Mouse (Mus musculus): Measurements from ENCODE around the gene Iqcc. TPM values are rescaled to one million over a fixed set of nuclear protein-coding genes. Genes with fewer than 3 reads are reported as not detected.

Gene Iqcc
- polyA plus RNA-seq, 1 experiment from 2014 or later, result 38.2 TPM

GRCm38 (mm10) chr4:129610472-129610871 is 8.4 kb downstream of the Iqcc start:
- WGBS, result 62% methylated on average over 4 of the region's 4 CpGs
- no peaks in the 10 kb centered on the region for H3K27me3 ChIP-seq (ENCODE audit: insufficient read depth, low read length)
- H3K9ac ChIP-seq (replicated peaks; ENCODE audit: low read length), result no peak overlapping the region
- H3K27ac ChIP-seq (ENCODE audit: low read length), result no peak overlapping the region
- H3K36me3 ChIP-seq (ENCODE audit: insufficient read depth, low read length), result peaks cover 28% of the 10 kb centered on the region
- no peaks in the 10 kb centered on the region for H3K4me1 ChIP-seq (ENCODE audit: insufficient read depth, low read length)
- H3K9me3 ChIP-seq (ENCODE audit: low read length), result no peaks in the 10 kb centered on the region
- H3K4me2 ChIP-seq (replicated peaks; ENCODE audit: low read depth, low read length), result no peak overlapping the region
- H3K4me3 ChIP-seq (ENCODE audit: low read length), result no peak overlapping the region
- ATAC-seq (ENCODE audit: low FRiP score, low TSS enrichment), result no peak

GRCm38 (mm10) chr4:129610026-129610425 is 8.9 kb downstream of the Iqcc start:
- no peak overlapping the region for H3K27ac ChIP-seq (ENCODE audit: low read length)
- H3K27me3 ChIP-seq (ENCODE audit: insufficient read depth, low read length), result no peaks in the 10 kb centered on the region
- H3K4me2 ChIP-seq (replicated peaks; ENCODE audit: low read depth, low read length), result no peak overlapping the region
- peaks cover 28% of the 10 kb centered on the region for H3K36me3 ChIP-seq (ENCODE audit: insufficient read depth, low read length)
- no peak overlapping the region for H3K9ac ChIP-seq (replicated peaks; ENCODE audit: low read length)
- no peaks in the 10 kb centered on the region for H3K4me1 ChIP-seq (ENCODE audit: insufficient read depth, low read length)
- H3K9me3 ChIP-seq (ENCODE audit: low read length), result no peaks in the 10 kb centered on the region
- ATAC-seq (ENCODE audit: low FRiP score, low TSS enrichment), result no peak
- no peak overlapping the region for H3K4me3 ChIP-seq (ENCODE audit: low read length)
- WGBS, result 73% methylated on average over 4 of the region's 4 CpGs

GRCm38 (mm10) chr4:129609139-129609631 is 9.7 kb downstream of the Iqcc start:
- ATAC-seq (ENCODE audit: low FRiP score, low TSS enrichment), result peak; percentile 24; the same call in 1 of the 2 replicates
- Histone ChIP-seq H3K36me3 (ENCODE audit: insufficient read depth, low read length) (peaks cover 37% of the 10 kb centered on the region), H3K4me2 (replicated peaks; ENCODE audit: low read depth, low read length) (no peak overlapping the region), H3K9ac (replicated peaks; ENCODE audit: low read length) (no peak overlapping the region), H3K9me3 (ENCODE audit: low read length) (no peaks in the 10 kb centered on the region), H3K27me3 (ENCODE audit: insufficient read depth, low read length) (no peaks in the 10 kb centered on the region), H3K4me1 (ENCODE audit: insufficient read depth, low read length) (no peaks in the 10 kb centered on the region), H3K4me3 (ENCODE audit: low read length) (no peak overlapping the region), H3K27ac (ENCODE audit: low read length) (no peak overlapping the region)
- WGBS, result 80% methylated on average over 12 of the region's 12 CpGs

GRCm38 (mm10) chr4:129608426-129609025 is 10.4 kb downstream of the Iqcc start:
- ATAC-seq (ENCODE audit: low FRiP score, low TSS enrichment), result peak; percentile 88
- Histone ChIP-seq H3K4me3 (ENCODE audit: low read length) (no peak overlapping the region), H3K4me2 (replicated peaks; ENCODE audit: low read depth, low read length) (no peak overlapping the region), H3K27me3 (ENCODE audit: insufficient read depth, low read length) (no peaks in the 10 kb centered on the region), H3K4me1 (ENCODE audit: insufficient read depth, low read length) (0 out of 2 replicates have a peak, but pooled peaks cover 2% of the 10 kb centered on the region), H3K9me3 (ENCODE audit: low read length) (no peaks in the 10 kb centered on the region), H3K27ac (ENCODE audit: low read length) (0 out of 2 replicates have a peak overlapping the region, but pooled peaks have one; percentile 27), H3K36me3 (ENCODE audit: insufficient read depth, low read length) (peaks cover 43% of the 10 kb centered on the region), H3K9ac (replicated peaks; ENCODE audit: low read length) (no peak overlapping the region)
- WGBS, result 34% methylated on average over 7 of the region's 7 CpGs

- peak within 1 kb of the TSS; percentile 51 for H3K27ac ChIP-seq (ENCODE audit: low read length)
- no peaks in the 10 kb centered on the region for H3K27me3 ChIP-seq (ENCODE audit: insufficient read depth, low read length)
- H3K9ac ChIP-seq (replicated peaks; ENCODE audit: low read length), result peak within 1 kb of the TSS; percentile 95
- H3K9me3 ChIP-seq (ENCODE audit: low read length), result no peaks in the 10 kb centered on the region
- ATAC-seq (ENCODE audit: low FRiP score, low TSS enrichment), result peak; percentile 93
- peaks cover 18% of the 10 kb centered on the region for H3K4me1 ChIP-seq (ENCODE audit: insufficient read depth, low read length)
- H3K36me3 ChIP-seq (ENCODE audit: insufficient read depth, low read length), result peaks cover 26% of the 10 kb centered on the region
- WGBS, result under 1% methylated on average over 67 of the region's 74 CpGs
- peak within 1 kb of the TSS; percentile 98 for H3K4me3 ChIP-seq (ENCODE audit: low read length)
- H3K4me2 ChIP-seq (replicated peaks; ENCODE audit: low read depth, low read length), result peak within 1 kb of the TSS; percentile 80
These were observed 18.4 kb downstream of the Iqcc start, which contains the start of the genes Eif3i and Tmem234 for GRCm38 (mm10) chr4:129600233-129601158. Eif3i (minus strand) TSS chr4:129600648. Tmem234 (plus strand) TSS chr4:129600668.

GRCm38 (mm10) chr4:129588865-129589264 is 30.0 kb downstream of the Iqcc start:
- no peak for ATAC-seq (ENCODE audit: low FRiP score, low TSS enrichment)
- no peaks in the 10 kb centered on the region for H3K27me3 ChIP-seq (ENCODE audit: insufficient read depth, low read length)
- no peak overlapping the region for H3K27ac ChIP-seq (ENCODE audit: low read length)
- H3K4me1 ChIP-seq (ENCODE audit: insufficient read depth, low read length), result peaks cover 13% of the 10 kb centered on the region
- no peaks in the 10 kb centered on the region for H3K9me3 ChIP-seq (ENCODE audit: low read length)
- H3K4me3 ChIP-seq (ENCODE audit: low read length), result no peak overlapping the region
- H3K36me3 ChIP-seq (ENCODE audit: insufficient read depth, low read length), result peaks cover 34% of the 10 kb centered on the region
- no peak overlapping the region for H3K9ac ChIP-seq (replicated peaks; ENCODE audit: low read length)
- WGBS, result 71% methylated on average over 4 of the region's 4 CpGs
- H3K4me2 ChIP-seq (replicated peaks; ENCODE audit: low read depth, low read length), result no peak overlapping the region

- peaks cover 17% of the 10 kb centered on the region for H3K36me3 ChIP-seq (ENCODE audit: insufficient read depth, low read length)
- ATAC-seq (ENCODE audit: low FRiP score, low TSS enrichment), result 0 out of 2 replicates have a peak, but pooled peaks have one; percentile 37
- H3K27ac ChIP-seq (ENCODE audit: low read length), result peak overlapping the region; percentile 58
These were observed 32.0 kb downstream of the Iqcc start for GRCm38 (mm10) chr4:129586943-129587342.

GRCm38 (mm10) chr4:129585773-129586172 is 33.1 kb downstream of the Iqcc start:
- peak overlapping the region; percentile 59 for H3K4me3 ChIP-seq (ENCODE audit: low read length)
- peaks cover 7% of the 10 kb centered on the region for H3K36me3 ChIP-seq (ENCODE audit: insufficient read depth, low read length)
- peak overlapping the region; percentile 84; the same call in 1 of the 2 replicates for H3K27ac ChIP-seq (ENCODE audit: low read length)
- H3K27me3 ChIP-seq (ENCODE audit: insufficient read depth, low read length), result no peaks in the 10 kb centered on the region
- ATAC-seq (ENCODE audit: low FRiP score, low TSS enrichment), result no peak
- no peaks in the 10 kb centered on the region for H3K9me3 ChIP-seq (ENCODE audit: low read length)
- peak overlapping the region; percentile 72 for H3K9ac ChIP-seq (replicated peaks; ENCODE audit: low read length)
- WGBS, result 63% methylated on average over 9 of the region's 9 CpGs
- peaks cover 13% of the 10 kb centered on the region for H3K4me1 ChIP-seq (ENCODE audit: insufficient read depth, low read length)
- H3K4me2 ChIP-seq (replicated peaks; ENCODE audit: low read depth, low read length), result peak overlapping the region; percentile 81

More at GRCm38 (mm10) chr4:129586943-129587342, 32.0 kb downstream of the Iqcc start:
- no peaks in the 10 kb centered on the region for H3K9me3 ChIP-seq (ENCODE audit: low read length)
- no peak overlapping the region for H3K4me3 ChIP-seq (ENCODE audit: low read length)
- WGBS, result 24% methylated on average over 1 of the region's 1 CpGs
- no peak overlapping the region for H3K9ac ChIP-seq (replicated peaks; ENCODE audit: low read length)
- peaks cover 13% of the 10 kb centered on the region for H3K4me1 ChIP-seq (ENCODE audit: insufficient read depth, low read length)
- H3K27me3 ChIP-seq (ENCODE audit: insufficient read depth, low read length), result no peaks in the 10 kb centered on the region
- no peak overlapping the region for H3K4me2 ChIP-seq (replicated peaks; ENCODE audit: low read depth, low read length)

GRCm38 (mm10) chr4:129584884-129585608 is 33.9 kb downstream of the Iqcc start:
- Histone ChIP-seq H3K27ac (ENCODE audit: low read length) (peak overlapping the region; percentile 84), H3K9ac (replicated peaks; ENCODE audit: low read length) (peak overlapping the region; percentile 72), H3K9me3 (ENCODE audit: low read length) (no peaks in the 10 kb centered on the region), H3K4me1 (ENCODE audit: insufficient read depth, low read length) (peaks cover 16% of the 10 kb centered on the region), H3K27me3 (ENCODE audit: insufficient read depth, low read length) (no peaks in the 10 kb centered on the region), H3K36me3 (ENCODE audit: insufficient read depth, low read length) (no peaks in the 10 kb centered on the region), H3K4me2 (replicated peaks; ENCODE audit: low read depth, low read length) (peak overlapping the region; percentile 81), H3K4me3 (ENCODE audit: low read length) (peak overlapping the region; percentile 59)
- 2% methylated on average over 36 of the region's 36 CpGs for WGBS
- peak; percentile 83 for ATAC-seq (ENCODE audit: low FRiP score, low TSS enrichment)

Data from kidney, embryonic 16.5 days (tissue).